Mouse (Mus musculus): Measurements from ENCODE around the gene Acsf3. TPM values are rescaled to one million over a fixed set of nuclear protein-coding genes. Genes with fewer than 3 reads are reported as not detected.

Acsf3 gene
- total and polyA plus RNA-seq, 2 experiments from 2014 or later = 19.9 to 20.6 TPM

DNA sequence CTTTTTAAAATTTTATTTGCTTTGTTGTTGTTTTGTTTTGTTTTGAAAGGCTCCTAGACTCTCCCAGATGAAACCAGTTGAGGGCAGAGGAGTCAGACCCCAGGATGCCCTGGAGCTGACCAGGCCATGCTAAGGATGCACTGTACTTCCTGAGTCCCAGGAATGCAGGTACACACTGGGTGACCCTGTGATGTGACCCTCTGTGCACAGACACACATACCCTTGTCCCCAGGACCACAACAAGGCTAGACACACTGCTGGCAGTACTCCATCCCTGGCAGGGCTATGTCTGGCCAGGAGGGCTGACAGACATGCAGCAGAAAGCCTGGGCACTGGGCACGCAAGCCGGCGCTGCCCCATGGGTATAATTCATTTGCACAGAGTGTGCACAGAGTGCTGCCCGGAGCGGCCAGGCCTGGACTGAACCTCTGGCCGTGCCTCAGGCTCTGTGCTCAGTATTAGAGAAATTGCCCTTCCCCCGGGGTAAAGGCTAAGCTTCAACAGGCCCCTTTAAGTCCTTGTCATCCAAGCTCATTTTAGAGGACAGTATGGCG lies 8.6 kb upstream of the Acsf3 start:
- no peaks in the 10 kb centered on the region for H3K27me3 ChIP-seq (ENCODE audit: insufficient read depth, low read length)
- H3K9ac ChIP-seq (replicated peaks; ENCODE audit: low read length) = no peak overlapping the region
- TF ChIP-seq CTCF (IDR thresholded peaks at IDR 0.05; ENCODE audit: low read depth) = no peak
- H3K4me1 ChIP-seq (ENCODE audit: insufficient read depth, low read length) = no peaks in the 10 kb centered on the region; the same call in 1 of the 2 replicates
- H3K4me3 ChIP-seq (ENCODE audit: low read length) = no peak overlapping the region
- H3K27ac ChIP-seq = no peak overlapping the region
- no peaks in the 10 kb centered on the region for H3K9me3 ChIP-seq (ENCODE audit: low read length)
- DNase-seq (ENCODE audit: low spot score) = no peak
- no peak for ATAC-seq
- 36% methylated on average over 8 of the region's 8 CpGs for WGBS
- no peaks in the 10 kb centered on the region for H3K36me3 ChIP-seq (ENCODE audit: insufficient read depth, low read length)
- no peak overlapping the region for H3K4me2 ChIP-seq (ENCODE audit: low read depth, low read length)

DNA sequence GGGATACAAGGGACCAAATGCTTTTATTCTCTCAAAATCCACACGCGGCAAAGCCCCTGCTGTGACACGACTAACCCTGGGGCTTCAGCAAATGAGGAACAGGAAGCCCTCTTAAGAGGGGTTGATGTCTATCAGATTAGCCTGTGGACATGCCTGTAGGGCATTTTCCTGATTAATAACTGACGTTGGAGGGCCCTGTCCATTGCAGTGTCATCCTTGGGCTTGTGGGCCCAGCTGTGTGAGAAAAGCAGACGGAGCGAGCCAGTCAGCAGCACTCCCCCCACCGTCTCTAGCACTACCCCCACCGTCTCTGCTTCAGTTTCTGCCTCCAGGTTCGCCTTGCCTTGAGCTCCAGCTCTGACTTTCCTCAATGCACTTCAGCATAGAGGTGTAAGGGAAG lies 8.1 kb upstream of the Acsf3 start:
- no peaks in the 10 kb centered on the region; the same call in 1 of the 2 replicates for H3K4me1 ChIP-seq (ENCODE audit: insufficient read depth, low read length)
- no peak overlapping the region for H3K27ac ChIP-seq
- no peak for TF ChIP-seq CTCF (IDR thresholded peaks at IDR 0.05; ENCODE audit: low read depth)
- no peaks in the 10 kb centered on the region for H3K9me3 ChIP-seq (ENCODE audit: low read length)
- no peak for ATAC-seq
- no peak overlapping the region for H3K4me3 ChIP-seq (ENCODE audit: low read length)
- H3K36me3 ChIP-seq (ENCODE audit: insufficient read depth, low read length) = no peaks in the 10 kb centered on the region
- DNase-seq (ENCODE audit: low spot score) = no peak
- no peak overlapping the region for H3K4me2 ChIP-seq (ENCODE audit: low read depth, low read length)
- no peaks in the 10 kb centered on the region for H3K27me3 ChIP-seq (ENCODE audit: insufficient read depth, low read length)
- H3K9ac ChIP-seq (replicated peaks; ENCODE audit: low read length) = no peak overlapping the region
- WGBS = 37% methylated on average over 9 of the region's 9 CpGs

DNA sequence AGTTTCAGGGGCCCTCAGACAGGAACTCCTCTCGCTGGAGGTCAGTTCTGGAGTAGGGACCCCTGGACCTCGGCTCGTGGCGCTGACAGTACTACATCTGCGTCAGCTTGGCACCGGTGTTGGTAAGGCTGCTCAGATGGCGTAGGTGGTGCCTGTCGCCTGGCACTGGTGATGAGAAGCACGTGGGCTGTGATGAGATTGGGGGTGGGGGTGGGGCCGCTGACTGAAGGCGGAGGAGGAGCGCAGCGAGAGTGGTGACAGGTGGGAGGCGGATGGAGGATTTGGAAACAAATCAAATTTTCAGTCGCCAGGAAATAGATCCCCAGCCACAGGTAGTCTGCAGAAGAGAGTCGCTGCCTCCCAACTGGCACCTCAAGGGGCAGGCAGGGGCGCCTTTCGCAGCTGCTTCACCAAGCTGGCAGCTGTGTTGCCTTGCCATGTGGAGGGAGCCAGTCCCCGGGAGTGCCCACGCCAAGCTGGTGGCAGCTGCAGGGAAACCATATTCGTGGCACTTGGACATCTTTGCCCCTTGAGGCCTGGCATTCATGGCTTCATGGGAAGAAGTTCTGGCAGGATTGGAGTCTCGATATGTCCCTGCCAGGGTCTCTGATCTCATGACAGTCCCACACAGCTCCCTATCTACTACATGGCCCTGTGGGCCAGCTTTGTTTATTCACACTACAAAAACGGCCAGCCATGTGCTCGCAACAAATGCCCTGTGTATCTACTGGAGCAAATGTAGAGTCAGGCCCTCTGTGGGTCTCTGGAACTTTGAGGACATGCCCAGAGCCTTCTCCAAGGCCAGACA lies 5.8 kb upstream of the Acsf3 start:
- Histone ChIP-seq H3K27me3 (ENCODE audit: insufficient read depth, low read length) (no peaks in the 10 kb centered on the region), H3K9me3 (ENCODE audit: low read length) (no peaks in the 10 kb centered on the region), H3K4me3 (ENCODE audit: low read length) (no peak overlapping the region), H3K36me3 (ENCODE audit: insufficient read depth, low read length) (no peaks in the 10 kb centered on the region), H3K27ac (peak overlapping the region; percentile 41; the same call in 1 of the 2 replicates), H3K4me1 (ENCODE audit: insufficient read depth, low read length) (no peaks in the 10 kb centered on the region; the same call in 1 of the 2 replicates), H3K4me2 (ENCODE audit: low read depth, low read length) (0 out of 2 replicates have a peak overlapping the region, but pooled peaks have one; percentile 18), H3K9ac (replicated peaks; ENCODE audit: low read length) (no peak overlapping the region)
- WGBS = 38% methylated on average over 24 of the region's 24 CpGs
- DNase-seq (ENCODE audit: low spot score) (peak; percentile 76), ATAC-seq (peak; percentile 87)
- TF ChIP-seq CTCF (IDR thresholded peaks at IDR 0.05; ENCODE audit: low read depth) = no peak; the same call in 1 of the 2 replicates

DNA sequence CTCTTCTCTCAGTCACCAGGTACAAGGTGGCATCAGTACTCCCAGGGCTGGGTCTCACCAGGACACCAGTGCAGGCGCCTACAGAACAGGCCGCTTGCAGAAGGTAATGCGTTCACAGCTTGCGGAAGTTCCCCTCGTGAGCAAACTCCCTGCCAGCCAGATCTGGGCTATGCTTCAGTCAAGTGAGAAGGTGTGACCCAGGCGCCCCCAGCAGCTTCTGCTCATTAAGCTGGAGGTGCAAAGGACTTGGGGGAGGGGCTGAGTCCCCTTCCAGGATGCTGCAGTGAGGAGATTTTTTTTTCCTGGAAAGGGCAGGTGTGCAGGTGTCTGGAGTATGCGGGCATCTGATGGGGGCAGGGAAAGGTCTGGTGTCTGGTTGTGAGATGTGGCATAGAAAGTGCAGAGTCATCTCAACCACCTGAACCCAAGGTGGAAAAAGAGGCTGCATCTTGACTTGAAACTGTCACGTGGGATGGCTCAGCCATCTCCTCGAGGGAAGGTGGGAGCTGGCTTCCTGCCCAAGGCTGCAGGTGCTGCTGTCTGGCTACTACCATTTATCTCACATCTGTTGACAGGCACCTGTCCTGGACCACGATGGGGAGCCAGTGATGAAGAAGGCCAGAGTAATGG lies 2.7 kb upstream of the Acsf3 start:
- peaks cover 7% of the 10 kb centered on the region; the same call in 1 of the 2 replicates for H3K4me1 ChIP-seq (ENCODE audit: insufficient read depth, low read length)
- H3K9ac ChIP-seq (replicated peaks; ENCODE audit: low read length) = no peak overlapping the region
- no peak for ATAC-seq
- no peaks in the 10 kb centered on the region for H3K36me3 ChIP-seq (ENCODE audit: insufficient read depth, low read length)
- H3K27ac ChIP-seq = no peak overlapping the region
- whole genome bisulfite sequencing = 34% methylated on average over 10 of the region's 10 CpGs
- TF ChIP-seq CTCF (IDR thresholded peaks at IDR 0.05; ENCODE audit: low read depth) = no peak
- DNase-seq (ENCODE audit: low spot score) = no peak
- no peak overlapping the region for H3K4me2 ChIP-seq (ENCODE audit: low read depth, low read length)
- no peak overlapping the region for H3K4me3 ChIP-seq (ENCODE audit: low read length)
- H3K27me3 ChIP-seq (ENCODE audit: insufficient read depth, low read length) = no peaks in the 10 kb centered on the region
- H3K9me3 ChIP-seq (ENCODE audit: low read length) = no peaks in the 10 kb centered on the region

DNA sequence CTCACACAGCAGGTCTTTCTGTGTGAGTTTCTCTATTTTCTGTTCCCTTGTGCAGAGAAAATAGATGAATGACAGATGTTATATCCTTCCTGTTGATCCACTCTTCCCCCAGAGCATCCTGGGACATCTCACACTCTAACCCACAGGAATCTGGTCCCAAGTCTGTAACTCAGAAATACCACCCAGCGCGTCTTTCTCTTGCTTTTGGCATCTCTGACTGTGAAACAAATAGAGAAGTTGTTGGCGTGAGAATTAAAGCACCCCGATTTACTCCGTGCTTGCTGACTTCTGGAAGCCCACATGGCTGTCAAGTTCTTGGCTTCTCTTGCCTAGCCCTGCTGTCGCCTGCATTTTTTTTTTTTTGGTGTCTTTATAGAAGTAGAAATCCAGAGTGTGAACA lies 2.4 kb downstream of the Acsf3 start:
- Histone ChIP-seq H3K27me3 (ENCODE audit: insufficient read depth, low read length) (no peaks in the 10 kb centered on the region), H3K36me3 (ENCODE audit: insufficient read depth, low read length) (peaks cover 19% of the 10 kb centered on the region), H3K27ac (no peak overlapping the region), H3K4me3 (ENCODE audit: low read length) (no peak overlapping the region), H3K9me3 (ENCODE audit: low read length) (no peaks in the 10 kb centered on the region), H3K4me1 (ENCODE audit: insufficient read depth, low read length) (peaks cover 7% of the 10 kb centered on the region; the same call in 1 of the 2 replicates), H3K9ac (replicated peaks; ENCODE audit: low read length) (no peak overlapping the region), H3K4me2 (ENCODE audit: low read depth, low read length) (no peak overlapping the region)
- no peak for DNase-seq (ENCODE audit: low spot score)
- ATAC-seq = no peak
- no peak for TF ChIP-seq CTCF (IDR thresholded peaks at IDR 0.05; ENCODE audit: low read depth)
- WGBS = 79% methylated on average over 6 of the region's 6 CpGs

DNA sequence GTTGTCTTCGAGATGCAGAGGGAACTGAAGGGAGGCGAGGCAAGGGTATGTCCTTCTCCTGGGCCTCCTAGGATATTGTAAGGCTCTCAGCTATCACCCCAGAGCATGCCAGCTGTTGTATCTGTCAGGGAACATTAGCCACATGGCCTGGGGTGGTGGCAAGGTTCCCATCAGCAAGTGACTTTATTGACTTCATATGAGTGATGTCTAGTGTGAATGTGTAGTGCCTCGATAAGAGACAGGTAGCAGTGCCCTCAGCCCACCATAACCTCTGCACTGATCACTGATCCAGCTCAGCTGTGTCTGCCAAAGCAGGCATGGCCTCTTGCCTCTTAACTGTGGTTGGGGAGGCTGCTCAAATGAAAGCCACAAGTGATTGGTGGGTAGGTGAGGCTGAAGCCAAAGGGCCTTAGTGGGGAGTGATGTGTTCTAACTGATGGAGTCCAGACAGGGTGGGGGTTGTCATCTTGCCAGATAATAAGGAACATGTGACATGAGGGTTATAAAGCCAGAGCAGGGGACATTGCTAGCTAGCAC lies 3.5 kb downstream of the Acsf3 start:
- H3K36me3 ChIP-seq (ENCODE audit: insufficient read depth, low read length) = peaks cover 24% of the 10 kb centered on the region
- peaks cover 7% of the 10 kb centered on the region; the same call in 1 of the 2 replicates for H3K4me1 ChIP-seq (ENCODE audit: insufficient read depth, low read length)
- no peaks in the 10 kb centered on the region for H3K27me3 ChIP-seq (ENCODE audit: insufficient read depth, low read length)
- H3K9ac ChIP-seq (replicated peaks; ENCODE audit: low read length) = no peak overlapping the region
- no peak overlapping the region for H3K4me3 ChIP-seq (ENCODE audit: low read length)
- H3K27ac ChIP-seq = no peak overlapping the region
- DNase-seq (ENCODE audit: low spot score) (no peak), ATAC-seq (no peak)
- no peak overlapping the region for H3K4me2 ChIP-seq (ENCODE audit: low read depth, low read length)
- H3K9me3 ChIP-seq (ENCODE audit: low read length) = no peaks in the 10 kb centered on the region
- 77% methylated on average over 3 of the region's 3 CpGs for WGBS
- TF ChIP-seq CTCF (IDR thresholded peaks at IDR 0.05; ENCODE audit: low read depth) = no peak
